Mouse (Mus musculus): Measurements from ENCODE around the gene Calm1. TPM values are rescaled to one million over a fixed set of nuclear protein-coding genes. Genes with fewer than 3 reads are reported as not detected.
"Not testable (repeated sequence)": the region's sequence is repeated elsewhere in the genome, so short reads cannot be mapped to it uniquely, and the experiment has no call there.

Calm1 gene
- polyA plus RNA-seq, 1 experiment from 2014 or later = 432 TPM

DNA sequence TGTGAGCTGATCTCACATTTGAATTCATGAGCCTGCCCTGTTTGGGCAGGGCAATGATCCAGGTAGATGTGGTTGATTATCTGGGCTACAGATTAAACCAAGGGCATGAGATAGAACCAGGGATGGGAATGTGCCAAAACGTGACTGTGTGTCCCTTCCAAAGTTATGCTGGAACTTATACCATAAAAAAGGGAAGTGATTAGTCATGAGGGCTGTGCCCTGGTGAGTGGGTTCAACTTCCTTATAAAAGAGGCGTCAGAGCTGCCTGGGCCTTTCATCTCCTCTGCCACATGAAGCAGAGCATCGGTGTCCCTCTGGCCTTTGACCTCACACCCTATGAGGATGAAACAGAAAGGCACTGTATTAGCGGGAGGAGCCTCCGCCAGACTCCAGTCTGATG, 15.3 kb upstream of the Calm1 start:
- Histone ChIP-seq H3K79me2 (ENCODE audit: inconsistent target) (no peaks in the 10 kb centered on the region), H3K36me3 (ENCODE audit: inconsistent target) (no peaks in the 10 kb centered on the region), H3K27ac (peak overlapping the region; percentile 72), H3K4me3 (ENCODE audit: inconsistent target) (no peak overlapping the region)
- 0% methylated on average over 5 of the region's 5 CpGs for WGBS (ENCODE audit: missing documents)

DNA sequence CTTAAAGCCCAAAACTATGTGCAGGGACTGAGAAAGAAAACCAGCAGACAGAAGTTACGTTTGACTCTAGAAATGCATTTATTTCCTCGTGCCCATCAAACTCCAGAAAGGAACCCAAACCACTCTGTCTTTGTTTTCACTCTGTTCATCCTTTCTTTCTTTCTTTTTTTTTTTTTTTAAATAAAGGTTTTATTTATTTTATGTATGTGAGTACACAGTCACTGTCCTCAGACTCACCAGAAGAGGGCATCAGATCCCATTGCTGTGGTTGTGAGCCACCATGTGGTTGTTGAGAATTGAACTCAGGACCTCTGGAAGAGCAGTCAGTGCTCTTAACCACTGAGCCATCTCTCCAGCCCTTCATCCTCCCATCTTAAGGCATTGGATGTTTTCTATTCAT, 14.3 kb upstream of the Calm1 start:
- not testable (repeated sequence) for H3K79me2 ChIP-seq (ENCODE audit: inconsistent target); H3K4me3 ChIP-seq (ENCODE audit: inconsistent target); H3K36me3 ChIP-seq (ENCODE audit: inconsistent target)
- 100% methylated on average over 2 of the region's 2 CpGs for WGBS (ENCODE audit: missing documents)
- peak overlapping the region; percentile 72 for H3K27ac ChIP-seq

DNA sequence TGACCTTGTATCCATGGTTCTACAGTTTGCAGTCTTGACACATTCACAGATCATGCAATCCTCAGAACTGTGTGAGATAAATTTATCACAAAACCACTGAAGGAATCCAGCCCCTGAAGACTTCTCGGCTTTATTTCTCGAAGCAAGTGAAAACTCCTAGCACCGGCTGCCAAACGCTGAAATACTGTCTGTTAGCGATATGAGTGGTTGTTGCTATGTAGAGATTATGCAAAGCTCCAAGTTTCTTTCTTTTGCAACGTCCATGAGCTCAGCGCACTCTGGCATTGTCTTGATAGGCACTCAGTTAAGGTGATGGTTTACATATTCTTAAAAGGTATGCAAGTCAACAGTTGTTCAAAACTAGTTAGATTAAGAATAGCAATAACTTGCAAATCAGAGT, 13.3 kb upstream of the Calm1 start:
- Histone ChIP-seq H3K36me3 (ENCODE audit: inconsistent target) (no peaks in the 10 kb centered on the region), H3K27ac (no peak overlapping the region), H3K79me2 (ENCODE audit: inconsistent target) (no peaks in the 10 kb centered on the region), H3K4me3 (ENCODE audit: inconsistent target) (no peak overlapping the region)
- 78% methylated on average over 7 of the region's 7 CpGs for WGBS (ENCODE audit: missing documents)

DNA sequence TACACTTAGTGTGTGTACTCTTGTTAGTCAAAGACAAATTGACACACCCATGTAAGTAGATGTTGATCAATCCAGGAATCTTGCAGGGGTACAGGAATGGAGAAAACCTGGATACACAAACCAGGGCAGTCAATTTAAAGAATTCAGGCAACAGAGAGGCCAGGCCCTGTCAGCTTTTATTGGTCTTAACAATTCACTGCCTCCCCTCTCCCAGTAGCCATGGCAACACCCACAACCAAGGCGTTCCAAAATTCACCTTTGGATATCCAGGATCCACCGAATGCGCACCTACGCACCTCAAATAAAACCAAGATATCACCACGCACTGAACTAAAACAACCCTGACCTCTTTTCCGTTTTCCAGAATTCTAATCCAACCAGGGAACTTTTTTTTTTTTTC, 12.9 kb upstream of the Calm1 start:
- H3K36me3 ChIP-seq (ENCODE audit: inconsistent target) = no peaks in the 10 kb centered on the region
- 60% methylated on average over 6 of the region's 6 CpGs for WGBS (ENCODE audit: missing documents)
- H3K4me3 ChIP-seq (ENCODE audit: inconsistent target) = peak overlapping the region; percentile 83
- H3K79me2 ChIP-seq (ENCODE audit: inconsistent target) = no peaks in the 10 kb centered on the region
- H3K27ac ChIP-seq = peak overlapping the region; percentile 98

DNA sequence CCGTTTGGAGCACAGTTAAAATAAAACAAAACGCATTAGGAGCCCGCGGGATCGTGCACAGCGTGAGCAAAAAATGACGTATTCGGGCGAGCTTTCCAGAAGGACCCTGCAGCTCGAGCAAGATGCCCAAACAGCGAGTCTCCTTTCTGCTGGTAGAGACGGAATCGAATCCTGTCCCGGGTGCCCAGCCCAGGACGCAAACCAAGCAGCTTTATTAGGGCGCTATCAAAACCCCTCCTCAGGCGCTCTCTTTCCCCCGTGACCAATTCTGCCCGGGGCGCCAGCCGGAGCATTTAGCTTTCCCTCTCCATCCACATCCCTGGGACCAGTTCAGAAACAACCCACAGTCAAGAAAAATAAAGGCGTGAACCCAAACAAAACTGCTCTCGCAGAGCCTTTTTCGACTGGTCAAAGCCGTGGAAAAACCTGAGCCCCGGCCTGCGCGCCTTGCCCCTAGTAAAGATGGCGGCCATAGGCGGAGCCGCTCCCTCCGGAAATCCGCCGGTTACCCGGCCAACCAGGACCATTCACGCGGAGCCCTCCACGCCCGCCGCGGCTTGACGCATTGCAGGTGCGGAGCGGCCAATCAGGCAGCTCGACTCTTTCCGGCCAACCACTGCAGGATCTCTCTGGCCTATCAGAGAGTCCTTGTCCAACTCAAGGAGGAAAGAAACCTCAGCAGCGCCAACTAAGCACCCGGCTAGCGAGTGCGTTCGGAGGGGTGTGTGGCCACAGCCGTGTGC, 12.1 kb upstream of the Calm1 start:
- H3K27ac ChIP-seq = peak overlapping the region; percentile 98
- no peaks in the 10 kb centered on the region for H3K36me3 ChIP-seq (ENCODE audit: inconsistent target)
- 2% methylated on average over 52 of the region's 52 CpGs for WGBS (ENCODE audit: missing documents)
- H3K79me2 ChIP-seq (ENCODE audit: inconsistent target) = no peaks in the 10 kb centered on the region
- H3K4me3 ChIP-seq (ENCODE audit: inconsistent target) = peak overlapping the region; percentile 83

DNA sequence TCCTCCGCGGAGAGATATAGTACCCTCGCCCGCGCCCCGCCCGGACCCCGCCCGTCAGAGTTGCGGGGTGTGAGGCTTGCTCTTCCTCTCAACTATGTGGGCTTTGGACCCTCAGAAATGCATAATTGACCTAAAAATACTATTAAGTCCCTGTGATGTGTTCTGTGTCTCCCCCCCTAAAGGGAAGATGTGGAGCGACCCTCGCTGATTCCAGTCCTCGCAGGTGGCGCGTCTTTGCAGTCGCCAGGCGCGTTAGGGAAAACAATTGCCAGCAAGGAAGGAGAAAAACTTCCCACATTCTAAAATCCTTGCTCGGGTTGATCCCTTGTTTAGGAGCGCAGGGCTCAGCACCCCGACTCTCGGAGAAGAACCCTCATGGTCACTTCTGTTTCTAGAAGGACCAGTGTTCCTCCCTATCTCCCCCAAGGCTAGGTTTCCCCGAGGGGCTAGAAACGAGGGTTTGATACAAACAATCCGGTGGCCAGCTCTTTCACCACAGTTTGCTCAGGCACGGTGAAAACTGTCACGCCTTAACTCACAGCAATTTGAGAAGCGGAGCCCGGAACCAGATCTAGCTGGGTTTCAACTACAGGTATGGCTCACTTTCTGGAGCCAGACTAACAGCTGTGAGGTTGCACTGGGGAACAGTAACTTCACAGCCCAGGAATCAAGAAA, 11.3 kb upstream of the Calm1 start:
- Histone ChIP-seq H3K79me2 (ENCODE audit: inconsistent target) (no peaks in the 10 kb centered on the region), H3K27ac (peak overlapping the region; percentile 89), H3K4me3 (ENCODE audit: inconsistent target) (peak overlapping the region; percentile 60), H3K36me3 (ENCODE audit: inconsistent target) (no peaks in the 10 kb centered on the region)
- 3% methylated on average over 29 of the region's 29 CpGs for WGBS (ENCODE audit: missing documents)

DNA sequence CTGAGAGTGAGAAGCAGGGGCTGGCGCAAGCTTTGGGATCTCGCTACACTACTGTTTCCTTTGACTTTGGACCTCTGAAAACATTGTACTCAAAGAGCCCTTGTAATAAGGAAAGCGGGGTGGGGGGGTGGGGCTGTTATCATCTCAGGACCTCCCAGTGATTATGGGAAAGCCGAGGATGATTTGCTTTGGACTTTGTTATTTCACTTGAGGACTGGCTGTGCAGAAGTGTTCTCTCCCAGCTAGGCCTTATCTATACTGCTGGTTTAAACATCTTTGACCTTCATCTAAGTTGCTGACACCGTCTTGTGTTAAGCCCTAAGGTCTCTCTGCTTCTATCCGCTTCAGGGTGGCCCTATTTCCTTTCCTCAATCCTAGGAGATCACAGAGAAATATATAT, 8.4 kb upstream of the Calm1 start:
- whole genome bisulfite sequencing (ENCODE audit: missing documents) = 98% methylated on average over 5 of the region's 6 CpGs
- no peak overlapping the region for H3K27ac ChIP-seq

DNA sequence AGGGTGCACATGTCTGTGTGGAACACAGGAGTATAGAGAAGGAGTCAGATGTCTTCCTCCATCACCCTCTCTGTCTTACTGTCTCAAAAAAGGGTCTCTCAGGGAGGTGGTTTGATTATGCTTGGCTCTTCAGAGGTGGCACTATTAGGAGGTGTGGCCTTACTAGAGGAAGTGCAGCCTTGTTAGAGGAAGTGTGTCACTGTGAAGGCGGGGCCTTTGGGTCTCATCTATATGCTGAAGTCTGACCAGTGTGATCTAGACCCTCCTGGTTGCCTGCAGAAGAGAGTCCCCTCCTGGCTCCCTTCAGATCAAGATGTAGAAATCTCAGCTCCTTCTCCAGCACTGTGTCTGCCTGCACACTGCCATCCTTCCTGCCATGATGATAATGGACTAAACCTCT, 5.1 kb upstream of the Calm1 start:
- no peaks in the 10 kb centered on the region for H3K36me3 ChIP-seq (ENCODE audit: inconsistent target)
- H3K79me2 ChIP-seq (ENCODE audit: inconsistent target) = no peaks in the 10 kb centered on the region
- no peak overlapping the region for H3K27ac ChIP-seq
- H3K4me3 ChIP-seq (ENCODE audit: inconsistent target) = no peak overlapping the region
- 92% methylated on average over 1 of the region's 1 CpGs for WGBS (ENCODE audit: missing documents)

More for the DNA sequence above, 8.4 kb upstream of the Calm1 start:
- Histone ChIP-seq H3K36me3 (ENCODE audit: inconsistent target) (no peaks in the 10 kb centered on the region), H3K79me2 (ENCODE audit: inconsistent target) (no peaks in the 10 kb centered on the region), H3K4me3 (ENCODE audit: inconsistent target) (no peak overlapping the region)

DNA sequence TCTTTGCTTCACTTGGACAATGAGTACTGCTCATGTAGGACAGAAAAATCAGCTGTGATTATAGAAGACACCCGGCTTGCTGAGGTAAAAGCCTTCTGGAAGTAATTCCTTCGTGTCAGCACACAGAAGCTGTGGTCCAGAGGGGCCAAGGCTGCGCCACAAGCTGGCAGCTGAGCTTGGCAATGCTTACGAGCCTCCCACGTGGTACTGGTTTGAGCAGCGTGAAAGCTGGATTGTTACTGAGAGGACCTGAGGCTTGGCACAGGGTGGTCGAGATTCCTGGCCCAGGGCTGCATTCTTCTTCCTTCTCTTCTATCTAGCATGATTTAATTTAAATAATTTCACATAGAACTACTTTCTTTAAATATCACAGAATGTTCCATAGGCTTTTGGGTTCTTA, 2.4 kb upstream of the Calm1 start:
- no peak overlapping the region for H3K4me3 ChIP-seq (ENCODE audit: inconsistent target)
- peaks cover 23% of the 10 kb centered on the region for H3K79me2 ChIP-seq (ENCODE audit: inconsistent target)
- H3K36me3 ChIP-seq (ENCODE audit: inconsistent target) = no peaks in the 10 kb centered on the region
- no peak overlapping the region for H3K27ac ChIP-seq
- 95% methylated on average over 7 of the region's 7 CpGs for WGBS (ENCODE audit: missing documents)

DNA sequence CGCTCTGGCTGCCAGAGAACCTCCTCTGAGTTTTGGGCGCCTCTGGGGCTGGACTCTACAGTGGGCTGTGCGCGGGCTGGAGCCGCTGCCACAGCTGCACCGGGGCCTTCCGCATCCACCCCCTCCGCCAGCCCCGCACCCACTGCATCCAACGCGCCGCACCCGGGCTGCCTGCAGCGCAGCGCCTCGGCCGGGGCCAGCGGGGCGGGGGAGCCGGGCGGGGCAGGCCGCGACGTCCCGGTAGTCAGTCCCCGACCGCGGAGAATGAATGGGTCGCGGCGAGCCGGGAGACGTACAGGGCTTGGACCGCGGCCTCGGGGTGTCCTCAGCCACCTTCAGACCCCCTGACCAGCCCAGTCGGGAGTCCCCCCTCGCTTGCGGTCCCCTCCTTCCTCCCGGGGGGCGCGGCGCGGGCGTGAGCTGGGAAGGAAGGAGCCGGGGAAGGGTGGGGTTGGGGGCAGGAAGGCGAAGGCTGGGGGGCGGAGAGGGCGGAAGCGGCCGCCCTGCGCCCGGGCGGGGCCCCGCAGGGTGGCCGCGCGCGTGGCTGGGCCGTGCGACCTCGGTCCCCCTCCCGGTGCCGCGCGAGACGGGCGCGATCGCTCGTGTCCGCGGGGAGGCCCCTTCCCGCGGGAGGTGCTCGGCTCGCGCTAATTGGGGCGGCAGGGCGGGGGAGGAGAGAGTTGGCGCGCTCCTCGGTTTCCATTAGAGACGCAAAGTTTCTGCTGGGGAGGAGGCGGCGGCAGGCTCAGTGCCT, 833 bp downstream of the Calm1 start:
- Histone ChIP-seq H3K36me3 (ENCODE audit: inconsistent target) (peaks cover 29% of the 10 kb centered on the region), H3K79me2 (ENCODE audit: inconsistent target) (peaks cover 56% of the 10 kb centered on the region)
- 0% methylated on average over 68 of the region's 86 CpGs for WGBS (ENCODE audit: missing documents)

DNA sequence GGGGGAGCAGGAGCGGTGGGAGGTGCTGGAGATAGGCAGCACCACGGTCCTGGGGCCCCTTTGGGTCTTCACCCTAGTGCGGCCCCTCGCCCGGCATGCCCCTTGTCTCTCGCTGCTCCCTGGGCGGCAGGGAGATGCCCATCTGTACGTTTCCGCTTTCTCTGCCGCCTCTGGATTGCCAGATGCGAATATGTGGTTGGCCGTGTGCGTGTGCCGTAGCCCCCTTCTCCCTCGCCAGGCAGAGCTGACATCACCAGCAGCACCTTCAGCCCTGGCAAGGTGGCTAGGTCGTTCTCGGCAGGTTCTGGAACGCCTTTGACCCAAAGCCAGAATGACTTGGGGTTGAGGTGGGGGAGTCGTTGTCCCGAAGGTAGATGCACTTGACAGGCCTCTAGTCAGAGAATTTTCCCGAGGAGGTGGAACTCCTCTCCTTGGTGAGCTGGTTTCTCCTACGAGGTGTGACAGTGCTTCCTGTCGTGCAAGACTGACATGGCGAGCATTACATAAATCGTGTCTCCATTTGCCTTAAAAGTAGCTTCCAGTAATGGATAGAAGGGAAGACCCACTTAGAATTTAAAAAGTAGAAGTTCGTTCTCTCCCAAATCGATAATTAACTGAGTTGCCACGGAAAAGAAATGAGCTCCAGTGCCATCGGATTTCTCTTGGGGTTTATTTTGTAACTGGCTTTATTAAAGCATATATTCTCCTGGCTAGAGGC, 1.6 kb downstream of the Calm1 start:
- under 1% methylated on average over 26 of the region's 29 CpGs for WGBS (ENCODE audit: missing documents)
- peaks cover 36% of the 10 kb centered on the region for H3K36me3 ChIP-seq (ENCODE audit: inconsistent target)

More for the DNA sequence above, 833 bp downstream of the Calm1 start:
- Histone ChIP-seq H3K4me3 (ENCODE audit: inconsistent target) (peak overlapping the region; percentile 95), H3K27ac (peak overlapping the region; percentile 83)

DNA sequence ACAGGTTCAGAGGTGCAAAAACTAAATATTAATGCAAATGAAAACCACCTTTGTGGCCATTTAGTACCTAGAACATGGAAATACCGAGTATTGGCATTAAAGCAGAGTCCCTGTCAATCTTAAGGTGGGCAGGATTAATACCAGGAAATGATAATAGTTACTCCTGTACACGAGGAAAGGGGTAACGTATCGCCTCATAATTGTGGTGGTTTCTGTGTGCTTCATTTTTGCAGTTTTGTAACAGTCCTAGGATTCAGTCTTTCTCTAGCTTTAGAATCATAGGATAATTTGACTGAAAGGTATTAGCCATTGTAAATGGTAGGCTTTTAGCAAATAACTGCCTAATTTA, 2.1 kb downstream of the Calm1 start:
- Histone ChIP-seq H3K36me3 (ENCODE audit: inconsistent target) (peaks cover 41% of the 10 kb centered on the region), H3K4me3 (ENCODE audit: inconsistent target) (peak overlapping the region; percentile 83), H3K27ac (peak overlapping the region; percentile 45; the same call in 1 of the 2 replicates), H3K79me2 (ENCODE audit: inconsistent target) (peaks cover 64% of the 10 kb centered on the region)
- 8% methylated on average over 4 of the region's 4 CpGs for WGBS (ENCODE audit: missing documents)

More for the DNA sequence above, 1.6 kb downstream of the Calm1 start:
- peaks cover 63% of the 10 kb centered on the region for H3K79me2 ChIP-seq (ENCODE audit: inconsistent target)
- peak overlapping the region; percentile 45 for H3K27ac ChIP-seq
- peak overlapping the region; percentile 83 for H3K4me3 ChIP-seq (ENCODE audit: inconsistent target)

DNA sequence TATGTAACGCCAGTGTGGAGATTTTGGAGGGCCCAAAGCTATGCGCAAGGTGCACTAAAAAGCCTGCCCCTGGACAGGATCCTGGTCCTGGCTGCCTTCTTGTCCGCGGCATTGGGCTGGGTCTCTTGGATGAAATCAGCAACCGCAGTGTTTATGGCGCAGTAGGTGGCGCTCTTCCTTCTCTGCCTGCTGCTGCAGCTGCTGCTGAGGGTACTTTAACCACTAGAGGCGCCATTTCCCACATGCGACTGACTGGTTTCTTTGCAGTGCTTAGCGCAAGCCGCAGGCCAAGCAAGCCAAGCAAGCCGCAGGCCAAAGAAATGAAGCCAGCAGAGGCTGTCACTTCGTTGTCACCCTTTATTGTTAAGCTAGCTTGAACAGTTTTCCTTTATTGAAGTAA, 2.6 kb downstream of the Calm1 start:
- H3K27ac ChIP-seq = peak overlapping the region; percentile 45; the same call in 1 of the 2 replicates
- peaks cover 64% of the 10 kb centered on the region for H3K79me2 ChIP-seq (ENCODE audit: inconsistent target)
- peaks cover 46% of the 10 kb centered on the region for H3K36me3 ChIP-seq (ENCODE audit: inconsistent target)
- under 1% methylated on average over 13 of the region's 13 CpGs for WGBS (ENCODE audit: missing documents)
- H3K4me3 ChIP-seq (ENCODE audit: inconsistent target) = peak overlapping the region; percentile 83

DNA sequence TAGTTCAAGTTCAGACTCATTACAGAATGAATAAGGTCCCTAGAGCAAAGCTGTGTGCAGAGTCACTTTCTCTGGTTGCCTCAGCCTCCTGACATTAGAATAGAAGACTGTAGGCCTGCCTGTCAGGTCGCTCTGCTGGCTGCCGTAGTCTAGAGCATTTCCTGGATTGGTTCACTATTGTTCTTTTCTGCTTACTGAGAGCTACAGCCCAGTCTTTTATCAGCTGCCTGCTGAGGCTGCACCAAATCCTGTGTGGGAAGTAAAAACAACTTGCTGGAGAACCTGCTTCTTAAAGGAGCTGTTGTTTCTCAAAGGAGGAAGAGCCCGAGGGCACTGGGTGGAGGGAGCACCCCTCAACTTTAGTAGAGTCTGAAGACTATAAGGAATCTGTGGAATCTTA, 4.5 kb downstream of the Calm1 start:
- Histone ChIP-seq H3K79me2 (ENCODE audit: inconsistent target) (peaks cover 64% of the 10 kb centered on the region), H3K4me3 (ENCODE audit: inconsistent target) (no peak overlapping the region), H3K27ac (no peak overlapping the region), H3K36me3 (ENCODE audit: inconsistent target) (peaks cover 64% of the 10 kb centered on the region)
- WGBS (ENCODE audit: missing documents) = 79% methylated on average over 3 of the region's 3 CpGs
